Comparison of ENCODE assay signal across 20 mouse cellular contexts in the genomic region with DNA sequence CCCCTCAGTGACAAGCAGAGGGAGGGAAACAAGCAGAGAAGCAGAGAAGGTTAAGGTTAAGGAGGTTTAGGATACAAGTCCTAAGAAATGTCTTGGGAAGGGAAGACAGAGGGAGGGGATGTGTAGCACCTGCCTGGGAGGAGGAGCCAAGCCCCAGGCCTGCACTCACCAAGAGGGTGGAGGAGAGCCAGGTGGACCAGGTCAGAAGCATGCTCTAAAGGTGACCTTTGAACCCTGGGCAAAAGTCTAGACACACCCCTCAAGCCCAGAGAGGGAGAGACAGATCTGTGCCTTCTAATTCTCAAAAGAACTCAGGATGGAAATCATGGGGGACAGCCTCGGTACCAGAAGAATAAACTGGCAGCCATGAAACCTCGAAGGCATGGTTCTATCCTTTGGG. TPM values are rescaled to one million over a fixed set of nuclear protein-coding genes. Genes with fewer than 3 reads are reported as not detected.
DNase-seq lines count a peak whose midpoint lies in the region; ATAC-seq and TF ChIP-seq lines count a peak whose summit lies in the region.
"Had no signal": no experiment of that assay in that cellular context is flagged by ENCODE, and none has a peak within 500 bp of the region (broad histone marks: within the 10 kb centered on the region; RNA-seq: fewer than 3 reads in every experiment).

No protein-coding gene starts in this region.

- WGBS in intestine, embryonic 16.5 days, result 58% methylated on average over 2 of the region's 2 CpGs
- 24% methylated on average over 2 of the region's 2 CpGs for WGBS in limb, embryonic 15.5 days
- WGBS in embryonic facial prominence, embryonic 10.5 days, result 56% methylated on average over 2 of the region's 2 CpGs

- DNase-seq in kidney, adult 8-10 months, result peak; percentile 62 to 65
- DNase-seq in kidney, postnatal 4 days, result no peak
- no peak for DNase-seq in adrenal gland, postnatal 10 days
- DNase-seq in embryonic facial prominence, embryonic 10.5 days (ENCODE audit: low spot score), result no peak
- DNase-seq: adrenal gland, postnatal 25 days; cerebellum, adult 2 months; gastrocnemius, postnatal 10 days; right cerebral cortex, postnatal 4 days; thymus, adult 18-20 months had no signal

- H3K9me3 ChIP-seq in intestine, embryonic 16.5 days (ENCODE audit: control insufficient read depth, low read length), result no peaks in the 10 kb centered on the region
- H3K9me3 ChIP-seq in limb, embryonic 15.5 days, result no peaks in the 10 kb centered on the region
- H3K9me3 ChIP-seq in embryonic facial prominence, embryonic 10.5 days, result no peaks in the 10 kb centered on the region
- H3K9me3 ChIP-seq: heart, embryonic 15.5 days; hindbrain, embryonic 10.5 days; limb, embryonic 12.5 days; lung, embryonic 15.5 days; midbrain, embryonic 12.5 days; neural tube, embryonic 15.5 days had no signal

- H3K27ac ChIP-seq in cortical plate, adult 2 months (ENCODE audit: insufficient read depth, low read length), result peak overlapping the region; percentile 56
- peak overlapping the region; percentile 42 for H3K27ac ChIP-seq in intestine, embryonic 16.5 days (ENCODE audit: low read length)
- 0 out of 2 replicates have a peak overlapping the region, but pooled peaks have one; percentile 81 for H3K27ac ChIP-seq in limb, embryonic 15.5 days
- H3K27ac ChIP-seq in embryonic facial prominence, embryonic 10.5 days (replicated peaks), result no peak overlapping the region
- H3K27ac ChIP-seq: hindbrain, embryonic 10.5 days; midbrain, embryonic 12.5 days had no signal

- no peak for TF ChIP-seq POLR2A in cortical plate, adult 2 months (IDR thresholded peaks at IDR 0.05; ENCODE audit: extremely low read depth, insufficient read depth, low read length)

- H3K9ac ChIP-seq in intestine, embryonic 16.5 days (ENCODE audit: low read depth, low read length), result no peak overlapping the region
- no peak overlapping the region for H3K9ac ChIP-seq in limb, embryonic 15.5 days
- H3K9ac ChIP-seq: heart, embryonic 15.5 days; limb, embryonic 12.5 days; lung, embryonic 15.5 days; midbrain, embryonic 12.5 days; neural tube, embryonic 15.5 days had no signal

- TF ChIP-seq CTCF in cortical plate, adult 2 months (IDR thresholded peaks at IDR 0.05; ENCODE audit: extremely low read depth, insufficient read depth, low read length), result no peak

- peaks cover 15% of the 10 kb centered on the region for H3K4me1 ChIP-seq in cortical plate, adult 2 months (ENCODE audit: control insufficient read depth, insufficient read depth, low read length)
- peaks cover 18% of the 10 kb centered on the region for H3K4me1 ChIP-seq in intestine, embryonic 16.5 days (ENCODE audit: control insufficient read depth, insufficient read depth, low read length)
- peaks cover 24% of the 10 kb centered on the region for H3K4me1 ChIP-seq in limb, embryonic 15.5 days
- peaks cover 37% of the 10 kb centered on the region for H3K4me1 ChIP-seq in embryonic facial prominence, embryonic 10.5 days

- ATAC-seq in intestine, embryonic 16.5 days, result peak; percentile 88
- no peak for ATAC-seq in limb, embryonic 15.5 days (ENCODE audit: insufficient number of reproducible peaks, low FRiP score, low TSS enrichment, low read depth)
- ATAC-seq: inflammation-experienced regulatory T-cells, adult 6 months had no signal

- H3K27me3 ChIP-seq in intestine, embryonic 16.5 days (replicated peaks; ENCODE audit: control insufficient read depth, insufficient read depth, low read length), result no peaks in the 10 kb centered on the region
- 0 out of 2 replicates have a peak, but pooled peaks cover 6% of the 10 kb centered on the region for H3K27me3 ChIP-seq in limb, embryonic 15.5 days
- H3K27me3 ChIP-seq in embryonic facial prominence, embryonic 10.5 days (replicated peaks; ENCODE audit: low read depth, poor library complexity, severe bottlenecking), result peaks cover 12% of the 10 kb centered on the region
- H3K27me3 ChIP-seq: lung, embryonic 15.5 days; neural tube, embryonic 15.5 days had no signal

- H3K4me3 ChIP-seq in cortical plate, adult 2 months (ENCODE audit: insufficient read depth, low read length), result no peak overlapping the region
- no peak overlapping the region for H3K4me3 ChIP-seq in intestine, embryonic 16.5 days (ENCODE audit: low read length)
- no peak overlapping the region for H3K4me3 ChIP-seq in limb, embryonic 15.5 days
- H3K4me3 ChIP-seq in embryonic facial prominence, embryonic 10.5 days, result no peak overlapping the region
- H3K4me3 ChIP-seq: heart, embryonic 15.5 days; hindbrain, embryonic 10.5 days; limb, embryonic 12.5 days; lung, embryonic 15.5 days; midbrain, embryonic 12.5 days; myocyte; neural tube, embryonic 15.5 days had no signal

- H3K36me3 ChIP-seq in intestine, embryonic 16.5 days (ENCODE audit: control insufficient read depth, insufficient read depth, low read length), result no peaks in the 10 kb centered on the region
- H3K36me3 ChIP-seq in limb, embryonic 15.5 days, result no peaks in the 10 kb centered on the region
- H3K36me3 ChIP-seq in embryonic facial prominence, embryonic 10.5 days (replicated peaks), result no peaks in the 10 kb centered on the region
- H3K36me3 ChIP-seq: heart, embryonic 15.5 days; hindbrain, embryonic 10.5 days; limb, embryonic 12.5 days; lung, embryonic 15.5 days; midbrain, embryonic 12.5 days; neural tube, embryonic 15.5 days had no signal

- H3K4me2 ChIP-seq in intestine, embryonic 16.5 days (ENCODE audit: low read depth, low read length), result no peak overlapping the region
- H3K4me2 ChIP-seq in limb, embryonic 15.5 days, result no peak overlapping the region
- H3K4me2 ChIP-seq: heart, embryonic 15.5 days; limb, embryonic 12.5 days; lung, embryonic 15.5 days; midbrain, embryonic 12.5 days; neural tube, embryonic 15.5 days had no signal

RNA-seq across cellular contexts. Expression of a gene that starts 54.4 kb away (rescaled TPM):
- polyA plus RNA-seq in cortical plate, adult 2 months (2012; rRNA removed), result 2,529 and 2,563 TPM in 2 replicates
- polyA plus RNA-seq in intestine, embryonic 16.5 days (2015; fragmentation: Nextera tagmentation; extraction: Ambion mirVana), result 1,041 and 1,116 TPM in 2 replicates
- polyA plus RNA-seq in limb, embryonic 15.5 days (2015; fragmentation: Nextera tagmentation; extraction: Ambion mirVana), result 938 and 964 TPM in 2 replicates
- 100 to 1,000 TPM; 380 to 407 TPM for total RNA-seq in adrenal gland, postnatal 10 days (2021)
- 1,075 and 1,119 TPM in 2 replicates for polyA plus RNA-seq in embryonic facial prominence, embryonic 10.5 days (2016; fragmentation: Nextera tagmentation; extraction: Ambion mirVana)

Comparison
In these comparisons a context has a peak if more than half of its experiments do, and no peak if none do; other contexts are left out.
1. DNase-seq: peak in kidney, adult 8-10 months (2 of 2); none in kidney, postnatal 4 days (0 of 2), adrenal gland, postnatal 10 days (single experiment) and embryonic facial prominence, embryonic 10.5 days (single experiment).